Mouse (Mus musculus): ENCODE measurements around the gene Tmem74b.

DNA sequence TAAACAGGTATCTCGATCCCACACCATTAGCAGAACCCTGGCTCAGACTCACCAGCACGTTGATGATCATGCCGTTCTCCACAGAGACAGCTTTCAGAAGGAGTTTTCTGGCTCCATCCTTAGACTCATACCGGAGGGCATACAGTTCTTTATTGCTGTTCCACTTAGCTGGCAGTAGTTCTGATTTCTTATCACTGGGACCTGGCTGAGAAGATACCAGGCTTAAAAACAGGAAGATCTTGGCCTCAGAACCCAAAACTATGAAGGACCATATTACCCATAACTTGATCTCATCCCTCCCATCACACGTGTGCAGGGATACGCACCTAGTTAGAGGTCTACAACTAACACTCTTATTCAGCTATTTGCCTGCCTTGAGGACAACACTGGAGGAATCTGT, 33.6 kb downstream of the Tmem74b start:
- no peak for TF ChIP-seq CTCF (IDR thresholded peaks at IDR 0.05 in 2 of 3, conservative IDR thresholded peaks at IDR 0.05 in 1 of 3; ENCODE audit: control insufficient read depth in 1 of 3, insufficient read depth in 1 of 3, low read depth in 2 of 3, low read length in 3 of 3, poor library complexity in 1 of 3, severe bottlenecking in 1 of 3)
- TF ChIP-seq ZKSCAN1 (IDR thresholded peaks at IDR 0.05; ENCODE audit: low read depth, low read length): no peak
- no peak for TF ChIP-seq MAZ (IDR thresholded peaks at IDR 0.05; ENCODE audit: low read depth, low read length)
- no peak for TF ChIP-seq NELFE (IDR thresholded peaks at IDR 0.05; ENCODE audit: low read depth, low read length)
- no peak for TF ChIP-seq ETS1 (IDR thresholded peaks at IDR 0.05; ENCODE audit: low read depth, low read length)
- TF ChIP-seq MYC (IDR thresholded peaks at IDR 0.05; ENCODE audit: low read depth, low read length): no peak
- no peak for TF ChIP-seq USF1 (IDR thresholded peaks at IDR 0.05; ENCODE audit: low read depth, low read length)
- no peak for TF ChIP-seq TAL1 (IDR thresholded peaks at IDR 0.05; ENCODE audit: low read length)
- TF ChIP-seq MAX (IDR thresholded peaks at IDR 0.05; ENCODE audit: low read length): no peak
- TF ChIP-seq NRF1 (IDR thresholded peaks at IDR 0.05; ENCODE audit: insufficient read depth, low read depth, low read length, poor library complexity, severe bottlenecking): no peak
